35 mouse cellular contexts compared by ENCODE assay signal in the genomic region with DNA sequence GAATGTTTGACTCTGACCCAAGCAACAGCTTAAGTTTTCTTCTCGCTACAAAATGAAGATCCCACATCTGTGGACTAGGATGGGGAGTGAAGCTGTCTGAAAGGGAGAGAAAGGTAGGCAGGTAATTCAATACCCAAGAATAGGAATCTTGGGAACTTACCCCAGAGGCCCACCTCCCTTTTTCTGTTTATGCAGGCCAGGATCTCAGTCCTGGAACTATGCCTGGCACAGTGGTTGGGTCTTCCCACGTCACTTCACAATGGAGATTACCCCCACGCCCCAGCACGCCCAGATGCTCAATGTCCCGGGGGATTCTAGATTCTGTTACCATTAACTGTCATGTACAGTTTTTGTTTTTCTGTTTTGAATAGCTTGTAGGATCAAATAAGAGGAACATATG.
"Had no signal": no experiment of that assay in that cellular context is flagged by ENCODE, and none has a peak within 500 bp of the region (broad histone marks: within the 10 kb centered on the region; RNA-seq: fewer than 3 reads in every experiment).

No protein-coding gene starts in this region.

- DNase-seq: heart, postnatal 10 days; heart, postnatal 14 days; heart, postnatal 36 days; heart, postnatal 4 days; kidney, adult 11 months; kidney, adult 18-20 months; kidney, adult 2 months; kidney, adult 8-10 months; kidney, adult 9 months; kidney, postnatal 10 days; kidney, postnatal 14 days; kidney, postnatal 25 days; kidney, postnatal 36 days; kidney, postnatal 4 days; layer of hippocampus, adult 9-11 months; layer of hippocampus, postnatal 36 days had no signal

- H3K27me3 ChIP-seq: heart, embryonic 12.5 days; heart, embryonic 13.5 days; heart, embryonic 15.5 days; hindbrain, embryonic 12.5 days; hindbrain, embryonic 13.5 days; hindbrain, embryonic 15.5 days; intestine, embryonic 15.5 days; kidney, embryonic 15.5 days had no signal

- H3K27ac ChIP-seq: heart, embryonic 13.5 days; heart, embryonic 15.5 days; hindbrain, embryonic 10.5 days; hindbrain, embryonic 12.5 days; hindbrain, embryonic 13.5 days; hindbrain, embryonic 14.5 days; hindbrain, embryonic 15.5 days; hindbrain, postnatal 0 days; intestine, embryonic 15.5 days; kidney, embryonic 15.5 days; kidney, postnatal 0 days; layer of hippocampus, adult 2 months; left cerebral cortex, adult 2 months had no signal

- H3K36me3 ChIP-seq: heart, embryonic 15.5 days; hindbrain, embryonic 12.5 days; hindbrain, embryonic 15.5 days; intestine, embryonic 15.5 days had no signal

- ATAC-seq: hindbrain, embryonic 16.5 days; hindbrain, postnatal 0 days; inflammation-experienced regulatory T-cells, adult 6 months; intestine, embryonic 15.5 days; intestine, embryonic 16.5 days; intestine, postnatal 0 days had no signal

- H3K4me3 ChIP-seq: heart, embryonic 12.5 days; heart, embryonic 13.5 days; heart, embryonic 15.5 days; hindbrain, embryonic 10.5 days; hindbrain, embryonic 12.5 days; hindbrain, embryonic 13.5 days; hindbrain, embryonic 15.5 days; intestine, embryonic 15.5 days; kidney, embryonic 15.5 days; layer of hippocampus, adult 2 months; left cerebral cortex, adult 2 months had no signal

- H3K9me3 ChIP-seq: heart, embryonic 12.5 days; heart, embryonic 13.5 days; heart, embryonic 15.5 days; hindbrain, embryonic 10.5 days; hindbrain, embryonic 12.5 days; hindbrain, embryonic 13.5 days; hindbrain, embryonic 15.5 days; intestine, embryonic 15.5 days; kidney, embryonic 15.5 days had no signal

- H3K4me2 ChIP-seq: heart, embryonic 11.5 days; heart, embryonic 12.5 days; heart, embryonic 13.5 days; heart, embryonic 15.5 days; hindbrain, embryonic 12.5 days; hindbrain, embryonic 13.5 days; hindbrain, embryonic 14.5 days; hindbrain, embryonic 15.5 days; intestine, embryonic 15.5 days; kidney, embryonic 15.5 days had no signal

- H3K9ac ChIP-seq: heart, embryonic 12.5 days; heart, embryonic 13.5 days; heart, embryonic 15.5 days; hindbrain, embryonic 12.5 days; hindbrain, embryonic 13.5 days; hindbrain, embryonic 14.5 days; hindbrain, embryonic 15.5 days; intestine, embryonic 15.5 days; kidney, embryonic 15.5 days had no signal
